Mouse (Mus musculus) cerebellum, adult 2 months (tissue): Measurements from ENCODE around the gene Fgfr2.

Experiments used
- CTCF ChIP-seq: fragments of 200-500 bp; IDR thresholded peaks from 2 replicates; pipeline ENCODE4 v1.5.1; 2011; ENCODE audit warnings: low read depth, mild to moderate bottlenecking, control low read depth, low read length, moderate library complexity, borderline replicate concordance; ENCODE audit not compliant: insufficient read depth
- POLR2A ChIP-seq: fragments of 200-500 bp; IDR thresholded peaks from 2 replicates; pipeline ENCODE4 v1.6.1; 2011; ENCODE audit warnings: low read length, control low read depth, borderline replicate concordance; ENCODE audit not compliant: insufficient read depth

DNA sequence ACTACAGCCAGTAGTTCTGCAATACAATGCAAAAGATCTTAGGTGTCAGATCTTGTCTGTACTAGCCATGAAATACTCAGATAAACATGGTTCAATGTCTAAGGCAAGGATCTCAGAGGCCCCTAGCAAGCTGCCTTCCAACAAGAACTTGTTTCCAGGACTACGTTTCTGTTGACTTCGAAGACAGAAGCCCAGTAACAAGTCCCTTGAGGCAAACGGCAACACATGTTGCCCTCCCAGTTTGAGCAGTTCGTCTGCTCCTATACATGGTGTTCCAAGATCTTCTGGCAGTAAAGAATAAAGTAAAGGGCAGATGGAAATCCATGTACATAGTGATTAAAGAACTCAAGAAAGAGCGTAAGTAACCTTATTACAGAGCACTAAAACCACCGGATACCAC, 269.8 kb downstream of the Fgfr2 start:
- TF ChIP-seq CTCF (no peak), POLR2A (no peak)
